ENCODE assay signal across 8 mouse cellular contexts in the genomic region with DNA sequence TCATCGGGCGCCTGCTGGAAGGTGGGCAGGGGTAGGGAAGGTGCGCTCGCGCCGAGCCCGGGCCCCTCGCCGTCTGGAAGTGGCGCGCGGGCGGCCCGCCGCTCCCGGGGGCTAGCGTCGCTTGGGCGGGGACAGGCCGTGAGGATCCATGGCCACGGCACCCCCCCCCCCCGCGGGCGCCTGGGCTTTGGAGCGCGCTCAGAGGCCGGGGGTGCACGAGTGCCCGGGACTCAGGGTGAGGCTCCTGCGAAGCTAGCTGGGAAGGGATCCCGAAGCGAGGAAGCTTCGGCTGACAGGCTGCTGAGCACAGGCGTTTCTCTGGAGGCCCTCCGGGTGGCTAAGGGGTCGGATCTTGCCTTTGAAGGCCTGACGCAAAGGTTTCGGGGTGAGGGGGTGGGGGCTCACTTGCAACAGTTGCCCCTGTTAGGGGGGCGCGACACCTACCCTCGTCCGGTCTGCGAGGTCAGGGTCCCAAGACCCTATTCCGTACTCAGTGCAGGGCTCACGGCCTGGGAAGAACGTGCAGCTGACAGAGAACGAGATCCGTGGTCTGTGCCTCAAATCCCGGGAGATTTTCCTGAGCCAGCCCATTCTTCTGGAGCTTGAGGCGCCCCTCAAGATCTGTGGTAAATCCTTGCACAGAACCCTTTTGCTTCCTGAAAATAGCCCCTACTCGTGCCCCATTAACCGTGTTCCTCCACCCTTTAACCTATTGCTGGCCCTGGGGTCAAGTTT. TPM values are rescaled to one million over a fixed set of nuclear protein-coding genes. Genes with fewer than 3 reads are reported as not detected.
A peak's percentile ranks its signal among the peaks of the same experiment; 100 is the strongest.
DNase-seq lines count a peak whose midpoint lies in the region; ATAC-seq and TF ChIP-seq lines count a peak whose summit lies in the region.

No protein-coding gene starts in this region.

- no peak for TF ChIP-seq CTCF in CH12.LX (conservative IDR thresholded peaks at IDR 0.05 in 1 of 2, IDR thresholded peaks at IDR 0.05 in 1 of 2; ENCODE audit: low read depth in 2 of 2, low read length in 2 of 2)
- no peak for TF ChIP-seq CTCF in stomach, postnatal 0 days (IDR thresholded peaks at IDR 0.05; ENCODE audit: low read depth)

- H3K36me3 ChIP-seq in heart, embryonic 10.5 days: peaks cover 43% of the 10 kb centered on the region
- peaks cover 50 to 63% of the 10 kb centered on the region in 2 experiments for H3K36me3 ChIP-seq in CH12.LX (replicated peaks in 1 of 2; ENCODE audit: control insufficient read depth in 1 of 2, insufficient read depth in 1 of 2, low read length in 1 of 2)
- H3K36me3 ChIP-seq in limb, embryonic 14.5 days (ENCODE audit: control insufficient read depth, insufficient read depth, low read length): peaks cover 45% of the 10 kb centered on the region
- peaks cover 23% of the 10 kb centered on the region for H3K36me3 ChIP-seq in stomach, postnatal 0 days (ENCODE audit: control insufficient read depth, insufficient read depth, low read length)

- H3K9ac ChIP-seq in CH12.LX (ENCODE audit: insufficient read depth, low read depth): peak overlapping the region; percentile 74
- H3K9ac ChIP-seq in limb, embryonic 14.5 days (ENCODE audit: low read depth, low read length, severe bottlenecking): peak overlapping the region; percentile 97
- H3K9ac ChIP-seq in stomach, postnatal 0 days (ENCODE audit: low read length): peak overlapping the region; percentile 98

- H3K27me3 ChIP-seq in heart, embryonic 10.5 days (ENCODE audit: insufficient read depth, poor library complexity, severe bottlenecking): 0 out of 2 replicates have a peak, but pooled peaks cover 3% of the 10 kb centered on the region
- no peaks in the 10 kb centered on the region for H3K27me3 ChIP-seq in CH12.LX (replicated peaks)
- no peaks in the 10 kb centered on the region for H3K27me3 ChIP-seq in limb, embryonic 14.5 days (ENCODE audit: control insufficient read depth, insufficient read depth, low read length)
- H3K27me3 ChIP-seq in stomach, postnatal 0 days (ENCODE audit: control insufficient read depth, insufficient read depth, low read length): no peaks in the 10 kb centered on the region

- H3K27ac ChIP-seq in heart, embryonic 10.5 days: peak overlapping the region; percentile 99
- H3K27ac ChIP-seq in CH12.LX (ENCODE audit: insufficient read depth, low read depth): peak overlapping the region; percentile 24; the same call in 1 of the 2 replicates
- H3K27ac ChIP-seq in limb, embryonic 14.5 days (replicated peaks; ENCODE audit: low read depth, low read length): peak overlapping the region; percentile 93
- peak overlapping the region; percentile 98 for H3K27ac ChIP-seq in stomach, postnatal 0 days (replicated peaks)

- 1% methylated on average over 52 of the region's 52 CpGs for WGBS in heart, embryonic 10.5 days
- WGBS in limb, embryonic 14.5 days: under 1% methylated on average over 41 of the region's 52 CpGs
- under 1% methylated on average over 47 of the region's 52 CpGs for WGBS in stomach, postnatal 0 days

- no peak for TF ChIP-seq EP300 in CH12.LX (IDR thresholded peaks at IDR 0.05; ENCODE audit: low read length)
- no peak for TF ChIP-seq EP300 in stomach, postnatal 0 days (optimal IDR thresholded peaks at IDR 0.05)

- in situ Hi-C loops in CH12.LX (cut with MboI; ENCODE audit: low pct_ligation_motif_present, low pct_unique_long_range_greater_than_20kb, low sequenced_read_pairs): no loop called here

- H3K4me2 ChIP-seq in CH12.LX (ENCODE audit: insufficient read depth, low read depth, poor library complexity, severe bottlenecking): peak overlapping the region; percentile 52
- H3K4me2 ChIP-seq in limb, embryonic 14.5 days (replicated peaks; ENCODE audit: low read depth, low read length, severe bottlenecking): peak overlapping the region; percentile 87
- peak overlapping the region; percentile 85 for H3K4me2 ChIP-seq in stomach, postnatal 0 days (replicated peaks; ENCODE audit: low read depth)

- no peak for TF ChIP-seq RAD21 in CH12.LX (IDR thresholded peaks at IDR 0.05; ENCODE audit: low read depth, low read length)

- ATAC-seq in erythroblast, adult 5-6 weeks (replicated peaks; ENCODE audit: low FRiP score, poor library complexity, severe bottlenecking): peak; percentile 13; the same call in 1 of the 2 replicates
- ATAC-seq in limb, embryonic 14.5 days (ENCODE audit: low FRiP score, low read depth): no peak; the same call in 1 of the 2 replicates
- ATAC-seq in stomach, postnatal 0 days (ENCODE audit: low FRiP score, low TSS enrichment): peak; percentile 44

- TF ChIP-seq POLR2A in CH12.LX (IDR thresholded peaks at IDR 0.05; ENCODE audit: low read depth, low read length): no peak; the same call in 1 of the 2 replicates
- TF ChIP-seq POLR2A in limb, embryonic 14.5 days (IDR thresholded peaks at IDR 0.05; ENCODE audit: borderline replicate concordance, extremely low read depth, insufficient read depth, insufficient read length): no peak

- dilution Hi-C loops in CH12.LX (cut with MboI; ENCODE audit: extremely low pct_ligation_motif_present, extremely low pct_unique_long_range_greater_than_20kb, low sequenced_read_pairs): no loop called here

- peak overlapping the region; percentile 83 for H3K4me3 ChIP-seq in heart, embryonic 10.5 days
- H3K4me3 ChIP-seq in CH12.LX (replicated peaks in 1 of 3; ENCODE audit: low read depth in 2 of 3, low read length in 2 of 3, poor library complexity in 1 of 3): peak overlapping the region; percentile 84 to 89 (median 85)
- H3K4me3 ChIP-seq in limb, embryonic 14.5 days (replicated peaks; ENCODE audit: low read length): peak overlapping the region; percentile 97
- H3K4me3 ChIP-seq in stomach, postnatal 0 days (ENCODE audit: low read depth, low read length): peak overlapping the region; percentile 84

- no peaks in the 10 kb centered on the region for H3K9me3 ChIP-seq in heart, embryonic 10.5 days
- no peaks in the 10 kb centered on the region for H3K9me3 ChIP-seq in CH12.LX (replicated peaks; ENCODE audit: low read length)
- H3K9me3 ChIP-seq in limb, embryonic 14.5 days (ENCODE audit: control insufficient read depth, low read length): no peaks in the 10 kb centered on the region
- H3K9me3 ChIP-seq in stomach, postnatal 0 days (ENCODE audit: control insufficient read depth, low read length): no peaks in the 10 kb centered on the region

- peaks cover 57% of the 10 kb centered on the region for H3K4me1 ChIP-seq in heart, embryonic 10.5 days
- peaks cover 23 to 65% of the 10 kb centered on the region in 2 experiments for H3K4me1 ChIP-seq in CH12.LX (ENCODE audit: control insufficient read depth in 1 of 2, insufficient read depth in 2 of 2)
- H3K4me1 ChIP-seq in limb, embryonic 14.5 days (ENCODE audit: control insufficient read depth, insufficient read depth, low read length): peaks cover 15% of the 10 kb centered on the region
- H3K4me1 ChIP-seq in stomach, postnatal 0 days (replicated peaks; ENCODE audit: control insufficient read depth, insufficient read depth): peaks cover 3% of the 10 kb centered on the region

- no peak for DNase-seq in heart, embryonic 10.5 days (ENCODE audit: low spot score)
- DNase-seq in heart, adult 8-10 months (ENCODE audit: low spot score): no peak
- no peak for DNase-seq in CH12.LX (ENCODE audit: extremely low read depth)
- no peak for DNase-seq in limb, embryonic 14.5 days (ENCODE audit: low spot score)
- no peak for DNase-seq in stomach, postnatal 0 days (ENCODE audit: low spot score)
- no peak for DNase-seq in urinary bladder, postnatal 4 days (ENCODE audit: low spot score in 2 of 2)
- no peak for DNase-seq in spleen, adult 18-20 months

- H3K79me2 ChIP-seq in CH12.LX (replicated peaks; ENCODE audit: control insufficient read depth, extremely low read depth, insufficient read depth, poor library complexity, severe bottlenecking): peaks cover 46% of the 10 kb centered on the region

RNA-seq across cellular contexts. Expression of a gene that starts 0.6 kb away (rescaled TPM):
- polyA plus RNA-seq in heart, embryonic 10.5 days (2016; fragmentation: Nextera tagmentation; extraction: Ambion mirVana): 876 and 946 TPM in 2 replicates
- 100 to 1,000 TPM; 261 to 310 (median 281) TPM for total RNA-seq in heart, adult 8-10 months (2022)
- total RNA-seq in CH12.LX (2012; rRNA removed) (502 and 585 TPM in 2 replicates), CH12.LX (2014; rRNA removed) (635 and 651 TPM in 2 replicates)
- polyA plus RNA-seq in CH12.LX (2012; ENCODE audit: insufficient read length, low read depth): 383 and 389 TPM in 2 replicates
- total RNA-seq in erythroblast, adult 5-6 weeks (2015; ENCODE audit: low replicate concordance): 100 and 139 TPM in 2 replicates
- 131 and 151 TPM in 2 replicates for total RNA-seq in erythroblast, adult 5-6 weeks (2017; ENCODE audit: low replicate concordance)
- 490 and 517 TPM in 2 replicates for polyA plus RNA-seq in limb, embryonic 14.5 days (2012; rRNA removed)
- 794 and 821 TPM in 2 replicates for polyA plus RNA-seq in limb, embryonic 14.5 days (2014; fragmentation: Nextera tagmentation; extraction: Ambion mirVana)
- polyA plus RNA-seq in stomach, postnatal 0 days (2015; fragmentation: Nextera tagmentation; extraction: Ambion mirVana): 497 and 506 TPM in 2 replicates

RNA-seq across cellular contexts. Expression of a gene that starts 1.3 kb away (rescaled TPM):
- 0.94 and 1.5 TPM in 2 replicates for polyA plus RNA-seq in heart, embryonic 10.5 days (2016; fragmentation: Nextera tagmentation; extraction: Ambion mirVana)
- 10 to 100 TPM in 2 of 4 experiments, 1 to 10 TPM in 2; 8.6 to 19.6 (median 12.4) TPM for total RNA-seq in heart, adult 8-10 months (2022)
- total RNA-seq in CH12.LX (2012; rRNA removed) (46.3 and 57.8 TPM in 2 replicates), CH12.LX (2014; rRNA removed) (43.5 and 51.5 TPM in 2 replicates)
- polyA plus RNA-seq in CH12.LX (2012; ENCODE audit: insufficient read length, low read depth): 57.4 and 58.5 TPM in 2 replicates
- total RNA-seq in erythroblast, adult 5-6 weeks (2015; ENCODE audit: low replicate concordance): 8.8 and 25.7 TPM in 2 replicates
- total RNA-seq in erythroblast, adult 5-6 weeks (2017; ENCODE audit: low replicate concordance): 5.8 and 11.3 TPM in 2 replicates
- 4.5 and 5.8 TPM in 2 replicates for polyA plus RNA-seq in limb, embryonic 14.5 days (2012; rRNA removed)
- polyA plus RNA-seq in limb, embryonic 14.5 days (2014; fragmentation: Nextera tagmentation; extraction: Ambion mirVana): 3.5 and 3.9 TPM in 2 replicates
- 2.3 and 2.9 TPM in 2 replicates for polyA plus RNA-seq in stomach, postnatal 0 days (2015; fragmentation: Nextera tagmentation; extraction: Ambion mirVana)

RNA-seq across cellular contexts. Expression of a gene that starts 9.0 kb away (rescaled TPM):
- 33.0 and 40.0 TPM in 2 replicates for polyA plus RNA-seq in heart, embryonic 10.5 days (2016; fragmentation: Nextera tagmentation; extraction: Ambion mirVana)
- total RNA-seq in heart, adult 8-10 months (2022): 1 to 10 TPM; 5.3 to 6.2 (median 5.6) TPM
- 20.5 and 22.4 TPM in 2 replicates for total RNA-seq in CH12.LX (2012; rRNA removed)
- total RNA-seq in CH12.LX (2014; rRNA removed): 11.5 and 14.3 TPM in 2 replicates
- polyA plus RNA-seq in CH12.LX (2012; ENCODE audit: insufficient read length, low read depth): 20.0 and 21.7 TPM in 2 replicates
- 12.7 and 23.2 TPM in 2 replicates for total RNA-seq in erythroblast, adult 5-6 weeks (2015; ENCODE audit: low replicate concordance)
- 9.1 and 15.7 TPM in 2 replicates for total RNA-seq in erythroblast, adult 5-6 weeks (2017; ENCODE audit: low replicate concordance)
- polyA plus RNA-seq in limb, embryonic 14.5 days (2012; rRNA removed): 57.5 and 75.5 TPM in 2 replicates
- polyA plus RNA-seq in limb, embryonic 14.5 days (2014; fragmentation: Nextera tagmentation; extraction: Ambion mirVana): 33.3 and 38.0 TPM in 2 replicates
- polyA plus RNA-seq in stomach, postnatal 0 days (2015; fragmentation: Nextera tagmentation; extraction: Ambion mirVana): 11.0 and 11.3 TPM in 2 replicates

RNA-seq across cellular contexts. Expression of a gene that starts 17.1 kb away (rescaled TPM):
- 2.3 and 2.8 TPM in 2 replicates for polyA plus RNA-seq in heart, embryonic 10.5 days (2016; fragmentation: Nextera tagmentation; extraction: Ambion mirVana)
- 10 to 100 TPM; 28.3 to 37.5 (median 30.5) TPM for total RNA-seq in heart, adult 8-10 months (2022)
- total RNA-seq in CH12.LX (2012; rRNA removed) (3.4 and 4.0 TPM in 2 replicates), CH12.LX (2014; rRNA removed) (1.7 and 1.8 TPM in 2 replicates)
- 3.8 and 4.4 TPM in 2 replicates for polyA plus RNA-seq in CH12.LX (2012; ENCODE audit: insufficient read length, low read depth)
- 0.84 and 6.5 TPM in 2 replicates for total RNA-seq in erythroblast, adult 5-6 weeks (2015; ENCODE audit: low replicate concordance)
- 0.60 and 0.70 TPM in 2 replicates for total RNA-seq in erythroblast, adult 5-6 weeks (2017; ENCODE audit: low replicate concordance)
- polyA plus RNA-seq in limb, embryonic 14.5 days (2012; rRNA removed): 2.6 and 5.6 TPM in 2 replicates
- polyA plus RNA-seq in limb, embryonic 14.5 days (2014; fragmentation: Nextera tagmentation; extraction: Ambion mirVana): 1.4 and 1.8 TPM in 2 replicates
- 1.5 TPM in 2 replicates for polyA plus RNA-seq in stomach, postnatal 0 days (2015; fragmentation: Nextera tagmentation; extraction: Ambion mirVana)

RNA-seq across cellular contexts. Expression of a gene that starts 21.6 kb away (rescaled TPM):
- polyA plus RNA-seq in heart, embryonic 10.5 days (2016; fragmentation: Nextera tagmentation; extraction: Ambion mirVana): 2.1 and 3.4 TPM in 2 replicates
- total RNA-seq in heart, adult 8-10 months (2022): 1 to 10 TPM in 2 of 4 experiments, under 1 TPM in 2; 0.57 to 1.6 (median 1.0) TPM
- total RNA-seq in CH12.LX (2012; rRNA removed) (0.29 and 1.0 TPM in 2 replicates), CH12.LX (2014; rRNA removed) (0.28 TPM in 1 of 2 replicates, not detected in the other)
- 0.09 TPM in 1 of 2 replicates, not detected in the other for polyA plus RNA-seq in CH12.LX (2012; ENCODE audit: insufficient read length, low read depth)
- total RNA-seq in erythroblast, adult 5-6 weeks (2015; ENCODE audit: low replicate concordance): 0.38 TPM in 1 of 2 replicates, not detected in the other
- not detected in 2 replicates for total RNA-seq in erythroblast, adult 5-6 weeks (2017; ENCODE audit: low replicate concordance)
- 42.8 and 61.2 TPM in 2 replicates for polyA plus RNA-seq in limb, embryonic 14.5 days (2012; rRNA removed)
- polyA plus RNA-seq in limb, embryonic 14.5 days (2014; fragmentation: Nextera tagmentation; extraction: Ambion mirVana): 7.7 and 8.7 TPM in 2 replicates
- 3.2 and 3.6 TPM in 2 replicates for polyA plus RNA-seq in stomach, postnatal 0 days (2015; fragmentation: Nextera tagmentation; extraction: Ambion mirVana)

Comparison
In these comparisons a context has a peak if more than half of its experiments do, and no peak if none do; other contexts are left out.
1. H3K27ac ChIP-seq: peak in every context shown above with its lines; median percentile 99 in heart, embryonic 10.5 days; 98 in stomach, postnatal 0 days; 93 in limb, embryonic 14.5 days; 24 in CH12.LX.